Mouse (Mus musculus) v-Abl transformed pro-B cells (cell line): Measurements from ENCODE around the gene Gm12216.

Source experiments
- in situ Hi-C, 2 experiments: fragments of 400-800 bp; cut with MboI; formaldehyde crosslinking; loops; one replicate each; pipeline ENCODE4 v1.15.1; 2025; ENCODE audit not compliant: unreplicated experiment in 2 of 2

Gm12216 gene

GRCm38 (mm10) chr11:53778455-53778854 lies 80.6 kb downstream of the Gm12216 start:
- in situ Hi-C loops = loop anchor here in 1 of 2 experiments (25.0 kb wide), 1 partner anchor 984 kb away; no protein-coding TSS in a partner anchor

DNA sequence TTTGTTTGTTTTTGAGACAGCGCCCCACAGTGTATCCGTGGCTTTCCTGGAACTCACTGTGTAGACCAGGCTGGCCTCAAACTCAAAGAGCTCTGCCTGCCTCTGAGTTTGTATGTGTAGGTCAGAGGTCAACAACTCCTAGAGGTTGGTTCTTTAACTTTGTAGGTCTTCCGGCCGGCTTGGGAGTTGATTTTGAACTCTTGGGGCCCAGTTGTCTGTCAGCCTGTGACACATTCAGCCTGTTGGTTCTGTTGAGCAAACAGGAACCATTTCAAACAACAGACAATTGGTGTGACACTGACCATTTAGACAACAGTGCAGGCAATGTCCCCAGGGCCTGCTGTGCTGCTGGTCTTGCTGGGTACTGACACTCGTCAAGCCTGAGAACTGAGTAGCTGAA lies 81.3 kb downstream of the Gm12216 start:
- in situ Hi-C loops = loop anchor here in 1 of 2 experiments (25.0 kb wide), 1 partner anchor 985 kb away; no protein-coding TSS in a partner anchor

DNA sequence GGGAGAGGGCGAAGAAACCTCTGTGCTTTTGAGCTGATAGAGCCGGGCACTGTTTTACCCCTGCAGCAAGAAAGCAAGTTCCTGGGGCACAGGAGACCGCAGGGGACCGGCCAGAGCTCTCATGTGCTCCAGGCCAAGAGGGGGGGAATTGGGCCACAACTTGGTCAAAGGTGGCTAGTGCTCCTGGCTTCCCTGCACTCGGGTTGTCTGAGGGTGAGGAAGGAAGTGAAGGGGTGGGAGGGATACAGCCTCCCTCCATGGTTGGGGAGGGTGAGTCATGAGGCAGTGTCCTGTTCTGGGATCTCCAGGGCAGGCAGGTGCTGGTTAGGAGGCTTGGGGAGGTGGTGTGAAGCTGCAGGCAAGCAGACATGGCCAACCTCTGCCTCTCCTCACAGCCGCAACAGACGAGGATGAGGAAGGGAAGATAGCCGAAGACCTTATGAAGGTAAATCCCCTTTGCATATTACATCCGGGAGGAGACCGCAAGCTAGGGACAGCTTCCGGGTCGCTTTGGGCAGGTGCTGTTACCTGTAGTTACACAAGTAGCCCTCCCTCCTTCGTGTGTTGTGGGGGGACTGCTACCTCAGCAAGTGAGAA lies 84.3 kb downstream of the Gm12216 start:
- in situ Hi-C loops = loop anchor here in 1 of 2 experiments (25.0 kb wide), 1 partner anchor 988 kb away; no protein-coding TSS in a partner anchor

DNA sequence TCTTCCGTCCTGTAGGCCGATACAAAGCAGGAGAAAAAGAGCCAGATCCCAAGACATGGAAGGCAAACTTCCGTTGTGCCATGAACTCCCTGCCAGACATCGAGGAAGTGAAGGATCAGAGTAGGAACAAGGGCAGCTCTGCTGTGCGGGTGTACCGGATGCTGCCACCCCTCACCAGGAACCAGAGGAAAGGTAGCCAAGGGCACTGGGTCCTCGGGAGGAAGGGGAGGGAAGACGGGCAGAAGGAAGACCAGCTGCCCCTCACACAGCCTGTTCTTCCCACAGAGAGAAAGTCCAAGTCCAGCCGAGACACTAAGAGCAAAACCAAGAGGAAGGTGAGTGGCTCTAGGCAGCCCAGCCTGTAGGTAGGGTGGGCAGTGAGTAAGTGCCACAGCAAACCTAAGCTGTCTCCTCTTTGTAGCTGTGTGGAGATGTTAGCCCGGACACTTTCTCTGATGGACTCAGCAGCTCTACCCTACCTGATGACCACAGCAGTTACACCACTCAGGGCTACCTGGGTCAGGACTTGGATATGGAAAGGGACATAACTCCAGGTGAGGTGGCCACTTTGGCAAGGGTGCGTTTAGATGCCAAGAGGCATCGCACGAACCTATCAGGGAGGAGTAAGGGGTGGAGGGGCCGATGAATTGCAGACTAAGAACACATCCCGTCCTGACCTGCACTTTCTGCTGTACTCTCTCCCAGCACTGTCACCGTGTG lies 85.3 kb downstream of the Gm12216 start:
- in situ Hi-C loops = no loop called here

DNA sequence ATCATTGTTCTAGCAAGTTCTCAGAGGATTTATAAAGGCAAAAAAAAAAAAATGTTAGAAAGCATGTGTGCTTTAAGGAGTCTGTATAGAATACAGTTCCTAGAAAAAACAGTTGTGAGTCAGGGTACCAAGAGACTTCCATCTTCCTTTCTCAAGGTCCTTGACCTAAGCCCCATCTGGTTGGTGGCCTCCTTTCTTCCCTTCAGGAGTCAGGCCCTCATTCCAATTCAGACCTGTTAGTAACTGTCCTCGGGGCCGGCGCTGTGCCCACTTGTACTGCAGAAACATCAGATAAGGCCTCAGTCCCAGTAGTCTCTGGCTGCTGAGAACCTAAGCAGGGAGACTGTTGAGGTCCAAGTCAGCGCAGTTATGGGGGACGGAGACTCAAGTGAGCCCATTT lies 86.0 kb downstream of the Gm12216 start, which contains the start of gene Gm17334:
Gene Gm17334 (minus strand): TSS at position 101 of the 400 bp plus-strand sequence.
- in situ Hi-C loops = no loop called here

- in situ Hi-C loops = no loop called here
These were observed 86.5 kb downstream of the Gm12216 start for GRCm38 (mm10) chr11:53772536-53772935.

- in situ Hi-C loops = no loop called here
These were observed 87.9 kb downstream of the Gm12216 start for GRCm38 (mm10) chr11:53771001-53771744.

GRCm38 (mm10) chr11:53770125-53770791 lies 88.8 kb downstream of the Gm12216 start:
- in situ Hi-C loops = no loop called here

GRCm38 (mm10) chr11:53769760-53770124 lies 89.3 kb downstream of the Gm12216 start, which contains the start of gene Irf1:
TSS of gene Irf1 (plus strand) at chr11:53770014.
- in situ Hi-C loops = no loop called here

DNA sequence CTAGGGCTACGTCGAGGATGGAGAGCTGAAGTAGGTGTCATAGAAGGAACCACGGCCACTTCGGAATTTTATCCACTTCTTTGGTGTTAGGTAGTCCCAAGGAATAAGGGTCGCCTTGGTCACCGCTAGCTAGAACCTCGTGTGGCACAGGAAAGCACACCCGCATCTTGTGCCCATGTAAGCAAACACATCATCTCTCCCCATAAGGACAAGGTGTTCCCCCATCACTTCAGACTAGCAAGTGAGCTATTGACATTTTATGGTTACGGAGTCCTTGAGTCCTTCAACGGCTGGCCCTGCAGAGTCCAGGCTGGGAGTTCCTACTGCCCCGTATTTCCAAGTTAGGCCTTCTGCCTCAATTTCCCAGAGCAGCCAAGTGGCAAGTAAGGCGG lies 89.9 kb downstream of the Gm12216 start:
- in situ Hi-C loops = no loop called here

DNA sequence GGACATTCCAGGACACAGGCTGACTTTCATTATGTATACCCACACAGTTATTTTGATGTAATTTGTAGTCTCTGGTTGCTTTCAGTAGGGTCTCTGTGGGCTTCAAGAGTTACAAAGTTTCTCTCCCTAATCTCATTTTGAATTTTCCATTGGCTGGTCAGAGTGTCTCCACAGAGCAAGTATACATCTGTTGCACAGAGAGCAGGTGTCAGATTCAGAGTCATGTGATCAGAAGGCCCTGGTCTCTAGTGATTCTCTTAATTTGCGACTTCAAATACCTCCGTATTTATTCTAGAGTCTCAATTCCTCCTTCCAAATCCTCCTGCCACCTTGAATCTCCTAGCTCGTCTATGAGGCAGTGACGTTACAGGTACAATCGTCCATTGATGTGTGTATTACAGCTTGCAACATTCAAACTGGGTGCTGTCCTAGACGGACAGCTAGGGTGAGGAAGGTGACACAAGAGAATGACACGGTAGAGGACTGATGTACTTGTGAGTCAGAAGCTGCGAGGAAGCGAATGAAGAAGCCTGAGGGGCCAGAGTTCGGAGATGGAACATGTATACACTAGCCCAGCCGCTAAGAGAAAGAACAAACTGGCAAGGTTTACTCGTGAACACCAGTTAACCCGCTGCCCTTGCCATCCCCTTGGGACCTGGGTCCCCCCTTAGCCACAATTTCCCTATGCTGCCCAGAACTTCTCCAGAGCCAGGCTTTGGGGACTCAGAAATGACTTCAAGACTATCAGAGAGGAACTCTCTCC lies 90.5 kb downstream of the Gm12216 start:
- in situ Hi-C loops = no loop called here

GRCm38 (mm10) chr11:53764581-53764980 lies 94.5 kb downstream of the Gm12216 start:
- in situ Hi-C loops = loop anchor here (5.0 kb wide), 3 partner anchors 33 to 88 kb away; no protein-coding TSS in a partner anchor

GRCm38 (mm10) chr11:53763496-53764140 lies 95.4 kb downstream of the Gm12216 start:
- in situ Hi-C loops = loop anchor here (5.0 kb wide), 3 partner anchors 34 to 89 kb away; no protein-coding TSS in a partner anchor

- in situ Hi-C loops = loop anchor here (5.0 kb wide), 3 partner anchors 34 to 89 kb away; no protein-coding TSS in a partner anchor
These were observed 96.1 kb downstream of the Gm12216 start for GRCm38 (mm10) chr11:53762827-53763495.

GRCm38 (mm10) chr11:53762426-53762825 lies 96.6 kb downstream of the Gm12216 start:
- in situ Hi-C loops = loop anchor here (5.0 kb wide), 3 partner anchors 35 to 90 kb away; no protein-coding TSS in a partner anchor

DNA sequence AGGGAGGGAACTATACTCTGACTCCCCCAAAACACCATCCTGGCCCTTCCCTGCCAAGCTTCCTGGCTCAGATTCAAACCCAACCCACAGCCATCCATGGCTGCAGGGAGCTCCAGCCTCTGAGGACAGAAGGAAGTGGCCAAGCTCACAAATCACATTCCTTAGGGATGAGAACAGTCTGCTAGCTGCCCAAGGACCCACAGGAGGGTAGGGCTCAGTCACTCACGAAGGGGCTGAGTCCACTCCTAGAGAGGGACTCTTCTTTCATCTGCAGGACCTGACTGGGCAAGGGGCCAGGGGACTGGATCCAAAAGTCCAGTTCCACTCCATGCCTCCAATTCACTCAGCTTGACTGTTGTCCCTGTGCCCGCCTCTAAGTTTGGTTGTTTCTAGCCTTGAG lies 97.2 kb downstream of the Gm12216 start:
- in situ Hi-C loops = loop anchor here (5.0 kb wide), 3 partner anchors 35 to 90 kb away; no protein-coding TSS in a partner anchor

GRCm38 (mm10) chr11:53761284-53761683 lies 97.8 kb downstream of the Gm12216 start:
- in situ Hi-C loops = loop anchor here (5.0 kb wide), 3 partner anchors 36 to 91 kb away; no protein-coding TSS in a partner anchor
